Mouse (Mus musculus) CD4-positive helper T cell, adult 2 months (primary cell): ENCODE results near the gene Catsperg1.
"Not testable (repeated sequence)": the region's sequence is repeated elsewhere in the genome, so short reads cannot be mapped to it uniquely, and the experiment has no call there.

Experiments used
- DNase-seq: peaks from one replicate; pipeline ENCODE4 v3.0.0-alpha.2; 2012; ENCODE audit warnings: low read depth, missing footprints, low spot score

Gene Catsperg1

GRCm38 (mm10) chr7:29230560-29230959 lies 16.7 kb upstream of the Catsperg1 start:
- DNase-seq: no peak

DNA sequence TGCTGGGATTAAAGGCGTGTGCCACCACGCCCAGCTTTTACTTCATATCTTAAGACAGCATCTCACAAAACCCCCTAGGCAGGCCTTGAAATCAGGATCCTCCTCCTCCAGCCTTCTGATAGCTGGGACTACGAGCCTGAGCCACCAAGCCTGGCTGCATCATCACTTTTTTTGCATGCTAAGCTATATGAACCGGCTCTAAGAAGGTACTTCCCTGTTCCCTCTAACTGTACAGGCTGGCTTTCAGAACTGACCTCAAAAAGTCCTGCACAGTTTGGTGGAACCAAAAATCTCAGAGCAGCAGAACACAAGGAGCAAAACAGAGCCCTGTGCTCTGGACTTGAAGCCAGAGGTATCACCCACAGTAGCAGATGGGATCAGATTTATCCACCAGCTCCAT lies 14.4 kb upstream of the Catsperg1 start:
- DNase-seq: no peak

GRCm38 (mm10) chr7:29225520-29225919 lies 11.7 kb upstream of the Catsperg1 start:
- DNase-seq: no peak

- no peak for DNase-seq
Observed at GRCm38 (mm10) chr7:29224756-29225394, 11.0 kb upstream of the Catsperg1 start.

- DNase-seq: no peak
Observed at GRCm38 (mm10) chr7:29214846-29215245, 1.0 kb upstream of the Catsperg1 start.

DNA sequence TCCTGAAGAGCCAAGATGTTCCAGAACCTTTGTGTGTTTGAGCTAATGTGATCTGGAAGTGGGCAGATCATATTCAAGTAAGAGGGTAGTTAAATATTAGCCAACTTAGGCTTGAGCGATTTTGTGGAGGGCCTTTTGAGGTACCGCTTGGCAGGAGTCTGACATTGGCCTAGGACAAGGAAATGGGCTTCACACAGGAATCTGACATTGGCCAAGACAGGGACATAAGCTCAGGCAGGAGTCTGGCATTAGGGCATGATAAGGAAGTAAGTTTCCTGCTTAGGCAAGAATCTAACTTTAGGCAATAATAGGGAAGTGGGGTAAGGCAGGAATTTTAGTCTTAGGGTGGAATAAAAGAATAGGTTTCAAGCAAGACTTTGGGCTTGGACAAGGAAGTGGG lies 401 bp upstream of the Catsperg1 start:
- DNase-seq: no peak

- DNase-seq: not testable (repeated sequence)
Observed at GRCm38 (mm10) chr7:29212775-29213560, 867 bp downstream of the Catsperg1 start.

DNA sequence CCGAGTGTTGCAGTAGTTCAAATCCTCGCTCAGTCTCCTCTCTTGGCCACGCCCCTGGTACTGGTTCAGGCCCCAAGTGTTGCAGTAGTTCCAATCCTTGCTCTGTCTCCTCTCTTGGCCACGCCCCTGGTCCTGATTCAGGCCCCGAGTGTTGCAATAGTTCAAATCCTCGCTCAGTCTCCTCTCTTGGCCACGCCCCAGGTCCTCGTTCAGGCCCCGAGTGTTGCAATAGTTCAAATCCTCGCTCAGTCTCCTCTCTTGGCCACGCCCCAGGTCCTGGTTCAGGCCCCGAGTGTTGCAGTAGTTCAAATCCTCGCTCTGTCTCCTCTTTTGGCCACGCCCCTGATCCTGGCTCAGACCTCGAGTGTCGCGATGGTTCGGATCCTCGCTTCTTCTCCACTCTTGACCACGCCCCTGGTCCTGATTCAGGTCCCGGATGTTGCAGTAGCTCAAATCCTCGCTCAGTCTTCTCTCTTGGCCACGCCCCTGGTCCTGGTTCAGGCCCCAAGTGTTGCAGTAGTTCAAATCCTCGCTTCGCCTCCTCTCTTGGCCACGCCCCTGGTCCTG lies 1.6 kb downstream of the Catsperg1 start:
- no peak for DNase-seq

DNA sequence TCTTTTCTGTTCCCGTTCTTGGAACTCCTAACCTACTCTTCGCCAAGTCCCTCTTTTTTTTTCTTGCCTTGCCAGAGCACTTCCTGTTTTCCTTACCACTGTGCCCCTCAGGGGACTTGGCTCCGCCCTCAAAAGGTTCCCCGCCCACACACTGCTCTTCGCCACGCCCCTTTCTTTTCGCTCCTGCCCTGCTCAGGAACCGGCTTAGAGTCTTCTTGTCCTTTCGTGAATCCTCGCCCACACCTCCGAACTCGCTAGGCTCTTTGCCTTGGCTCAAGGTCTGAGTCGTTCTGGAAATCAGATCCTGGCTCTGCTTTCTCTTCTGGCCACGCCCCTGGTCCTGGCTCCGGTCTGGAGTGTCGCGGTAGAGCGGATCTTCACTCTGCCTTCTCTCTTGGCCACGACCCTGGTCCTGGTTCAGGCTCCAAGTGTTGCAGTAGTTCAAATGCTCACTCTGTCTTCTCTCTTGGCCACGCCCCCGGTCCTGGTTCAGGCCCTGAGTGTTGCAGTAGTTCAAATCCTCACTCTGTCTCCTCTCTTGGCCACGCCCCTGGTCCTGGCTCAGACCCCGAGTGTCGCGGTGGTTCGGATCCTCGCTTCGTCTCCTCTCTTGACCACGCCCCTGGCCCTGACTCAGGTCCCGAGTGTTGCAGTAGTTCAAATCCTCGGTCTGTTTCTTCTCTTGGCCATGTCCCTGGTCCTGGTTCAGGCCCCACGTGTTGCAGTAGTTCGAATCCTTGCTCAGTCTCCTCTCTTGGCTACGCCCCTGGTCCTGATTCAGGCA lies 2.2 kb downstream of the Catsperg1 start:
- peak; percentile 89 for DNase-seq

- DNase-seq: not testable (repeated sequence)
Observed at GRCm38 (mm10) chr7:29211013-29211412, 2.8 kb downstream of the Catsperg1 start.

DNA sequence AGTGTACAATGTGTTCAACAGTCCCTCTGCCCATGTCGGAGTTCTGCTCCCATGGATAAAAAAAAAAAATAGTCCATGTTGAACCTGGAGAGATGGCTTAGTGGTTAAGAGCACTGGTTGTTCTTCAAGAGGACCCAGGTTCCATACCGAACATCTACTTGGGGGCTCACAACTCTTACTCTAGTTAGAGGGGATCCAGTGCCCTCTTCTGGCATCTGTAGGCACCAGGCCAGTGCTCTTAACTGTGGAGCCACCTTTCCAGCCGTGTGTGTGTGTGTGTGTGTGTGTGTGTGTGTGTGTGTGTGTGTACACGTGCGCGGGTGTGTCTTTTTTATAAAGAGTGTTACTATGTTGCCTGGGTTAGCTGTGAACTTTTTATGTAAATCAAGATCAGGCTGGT lies 11.3 kb downstream of the Catsperg1 start:
- no peak for DNase-seq

DNA sequence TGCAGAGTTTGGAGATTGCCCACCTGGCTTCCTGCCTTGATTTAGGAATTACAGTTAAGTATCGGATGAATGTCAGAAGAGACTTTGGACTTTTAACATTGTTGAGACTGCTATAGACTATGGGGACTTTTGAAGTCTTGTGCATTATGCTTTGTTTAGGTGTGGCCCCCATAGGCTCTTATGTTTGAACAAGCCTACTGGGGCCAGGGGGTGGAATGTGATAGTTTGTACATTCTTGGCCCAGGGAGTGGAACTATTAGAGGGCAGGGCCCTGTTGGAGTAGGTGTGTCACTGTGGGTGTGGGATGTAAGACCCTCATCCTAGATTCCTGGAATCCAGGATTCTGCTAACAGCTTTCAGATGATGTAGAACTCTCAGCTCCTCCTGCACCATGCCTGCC lies 19.6 kb downstream of the Catsperg1 start:
- DNase-seq: not testable (repeated sequence)

DNA sequence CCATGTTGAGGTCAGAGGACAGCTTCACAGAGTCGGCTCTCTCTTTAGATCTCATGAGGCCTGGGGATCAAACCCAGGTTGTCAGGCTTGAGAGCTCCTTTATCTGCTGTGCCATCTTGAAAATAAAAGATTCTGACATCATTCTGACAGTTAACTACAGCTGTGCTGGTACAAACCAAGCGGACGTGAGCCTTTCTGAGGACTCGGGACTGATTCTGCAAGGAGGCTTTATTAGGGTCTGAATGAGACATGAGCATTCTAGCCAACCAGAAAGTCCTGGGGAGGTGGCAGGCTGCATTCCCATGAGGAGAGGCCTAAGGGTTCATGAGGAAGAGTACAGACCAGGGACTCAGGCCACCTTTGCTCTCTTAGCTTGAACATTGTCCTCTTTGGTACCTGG lies 32.5 kb downstream of the Catsperg1 start:
- DNase-seq: not testable (repeated sequence)

DNA sequence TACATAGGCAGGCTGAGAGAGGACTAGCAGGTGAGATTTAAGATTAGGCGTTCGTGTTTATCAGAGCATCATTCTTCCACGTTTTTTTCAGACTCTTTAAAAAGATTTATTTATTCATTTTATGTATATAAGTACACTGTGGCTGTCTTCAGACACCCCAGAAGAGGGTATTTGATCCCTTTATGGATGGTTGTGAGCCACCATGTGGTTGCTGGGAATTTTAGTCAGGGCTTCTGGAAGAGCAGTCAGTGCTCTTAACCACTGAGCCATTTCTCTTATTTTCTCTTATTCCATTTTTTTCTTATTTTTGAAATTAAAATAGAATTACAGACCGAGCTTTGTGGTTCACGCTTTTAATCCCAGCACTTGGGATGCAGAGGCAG lies 33.0 kb downstream of the Catsperg1 start:
- DNase-seq: no peak

GRCm38 (mm10) chr7:29180077-29180853 lies 33.6 kb downstream of the Catsperg1 start, which contains the start of gene Psmd8:
Gene Psmd8, minus strand, starts transcription at chr7:29180701.
- DNase-seq: peak; percentile 99

DNA sequence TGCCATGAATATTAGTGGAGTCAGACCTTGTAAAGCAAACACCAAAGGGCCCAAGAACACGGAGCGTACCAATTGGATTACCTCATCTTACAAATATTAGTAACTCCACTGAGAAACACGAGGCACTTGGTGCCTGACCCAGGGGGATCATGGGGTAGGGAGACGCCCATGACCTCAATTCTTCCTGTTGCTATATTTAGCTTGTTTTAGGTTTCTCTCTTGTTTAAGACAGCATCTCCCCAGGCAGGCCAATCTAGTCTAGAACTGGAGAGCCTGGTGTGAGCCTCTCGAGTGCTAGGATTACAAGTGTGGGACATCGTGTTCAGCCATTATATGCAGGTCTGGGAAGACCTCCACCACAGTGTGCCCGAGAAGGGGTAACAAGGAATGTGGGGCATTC lies 34.5 kb downstream of the Catsperg1 start:
- DNase-seq: peak; percentile 62

DNA sequence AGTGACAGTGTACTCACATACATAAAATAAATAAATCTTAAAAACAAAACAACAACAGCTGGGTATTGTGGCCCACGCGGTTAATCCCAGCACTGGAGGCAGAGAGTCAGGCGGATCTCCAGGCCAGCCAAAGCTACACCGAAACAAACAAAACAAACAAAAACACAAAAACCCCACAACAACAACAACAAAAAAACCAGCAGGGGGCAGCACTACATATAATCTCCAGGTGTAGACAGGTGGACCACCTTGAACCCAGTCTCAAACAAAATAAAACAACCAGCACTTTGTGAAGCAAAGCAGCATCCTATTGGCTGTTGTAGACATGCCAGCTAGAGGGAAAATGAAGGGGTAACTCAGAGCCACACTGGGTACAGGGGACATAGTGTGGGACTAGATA lies 35.7 kb downstream of the Catsperg1 start:
- DNase-seq: no peak

- no peak for DNase-seq
Observed at GRCm38 (mm10) chr7:29172390-29173016, 41.3 kb downstream of the Catsperg1 start.

GRCm38 (mm10) chr7:29171562-29172097 lies 42.2 kb downstream of the Catsperg1 start:
- DNase-seq: no peak

GRCm38 (mm10) chr7:29170755-29171561 lies 42.9 kb downstream of the Catsperg1 start:
- peak; percentile 40 for DNase-seq
